Mouse (Mus musculus) neural tube, embryonic 12.5 days (tissue): ENCODE data around the gene Rap1b. TPM values are rescaled to one million over a fixed set of nuclear protein-coding genes. Genes with fewer than 3 reads are reported as not detected.

Experiments used
- polyA plus RNA-seq: library from polyadenylated mRNA; unstranded; fragments of >200 nt; fragmentation: Nextera tagmentation; extraction: Ambion mirVana; gene quantifications from 2 replicates; pipeline ENCODE4 v1.2.1, GENCODE M21; 2016

Gene Rap1b
- polyA plus RNA-seq, 1 experiment from 2014 or later = 156 TPM

Other genes starting within 250 kb of the Rap1b start
- 10.0 and 10.3 TPM in 2 replicates for gene Cpm, start 216.5 kb downstream of the Rap1b start, polyA plus RNA-seq
- gene Mdm2, start 135.3 kb downstream of the Rap1b start, polyA plus RNA-seq = 62.9 and 74.4 TPM in 2 replicates
- 34.5 and 36.6 TPM in 2 replicates for gene Slc35e3, start 99.7 kb downstream of the Rap1b start, polyA plus RNA-seq
- gene Nup107, start 53.3 kb downstream of the Rap1b start, polyA plus RNA-seq = 63.2 and 67.1 TPM in 2 replicates